Mouse (Mus musculus): ENCODE results near the gene Olfm1.

Olfm1 gene

GRCm38 (mm10) chr2:28228364-28228763 is 35.6 kb downstream of the Olfm1 start:
- in situ Hi-C loops (cut with MseI, MboI) = no loop called here

DNA sequence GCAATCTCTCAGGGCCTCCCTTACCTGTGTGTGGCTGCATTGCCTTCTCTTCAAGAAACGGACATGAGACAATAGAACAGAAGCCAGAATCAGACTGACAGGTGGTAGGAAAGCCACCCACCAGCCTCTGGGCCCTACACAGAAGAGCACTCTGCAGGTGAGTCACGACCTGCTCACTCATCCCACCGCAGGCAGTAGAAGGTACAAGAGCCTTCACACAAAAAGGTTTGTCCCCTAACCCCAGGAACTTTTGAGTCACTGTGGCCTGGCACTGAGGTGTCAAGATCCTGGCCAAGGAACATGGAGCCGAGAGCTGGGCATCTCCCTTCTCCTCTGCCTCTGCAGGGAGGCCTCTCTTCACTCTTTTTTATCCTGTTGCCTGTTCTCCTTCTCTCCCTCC is 42.3 kb downstream of the Olfm1 start:
- in situ Hi-C loops (cut with MseI, MboI) = no loop called here

DNA sequence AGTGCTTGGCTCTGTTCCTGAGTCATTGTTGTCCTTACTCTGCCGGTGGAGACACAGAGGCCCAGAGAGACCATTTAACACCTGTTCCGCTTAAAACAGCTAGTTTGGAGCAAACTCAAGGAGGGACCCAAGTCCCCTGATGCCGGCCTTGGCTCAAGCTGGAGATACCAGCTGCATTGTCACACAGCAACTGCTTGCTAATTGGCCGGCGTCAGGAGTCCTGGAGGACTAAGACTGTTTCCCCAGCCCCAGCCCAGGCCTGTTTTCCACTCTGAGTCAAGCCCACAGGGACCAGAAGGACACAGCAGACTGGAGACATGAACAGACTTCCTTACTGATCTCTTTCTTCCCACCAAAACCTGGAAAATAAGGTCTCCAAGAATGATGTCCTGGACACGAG is 43.7 kb downstream of the Olfm1 start:
- in situ Hi-C loops (cut with MseI, MboI) = no loop called here

GRCm38 (mm10) chr2:28239616-28240015 is 46.8 kb downstream of the Olfm1 start:
- in situ Hi-C loops (cut with MseI, MboI) = no loop called here

DNA sequence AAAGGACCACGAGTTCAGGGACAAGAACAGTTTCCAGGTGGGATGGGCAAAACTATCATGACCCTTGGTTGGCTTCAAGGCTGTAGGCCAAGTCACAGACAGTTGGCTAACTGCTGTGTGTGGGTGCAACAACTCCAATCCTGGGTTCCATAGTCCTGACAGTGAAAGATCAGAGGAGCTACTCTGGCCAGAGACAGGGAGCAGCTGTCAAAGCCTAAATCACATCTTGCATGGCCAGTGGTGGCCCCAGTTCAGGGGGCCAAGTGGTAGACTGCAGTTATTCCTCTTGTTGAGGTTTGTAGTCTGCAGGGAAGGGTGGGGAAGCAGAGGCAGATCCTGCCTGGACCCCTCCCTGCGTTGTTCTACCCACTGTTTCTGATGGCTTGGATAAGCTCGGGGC is 48.1 kb downstream of the Olfm1 start:
- in situ Hi-C loops (cut with MseI, MboI) = no loop called here

GRCm38 (mm10) chr2:28241520-28242221 is 48.9 kb downstream of the Olfm1 start:
- in situ Hi-C loops (cut with MseI, MboI) = no loop called here

DNA sequence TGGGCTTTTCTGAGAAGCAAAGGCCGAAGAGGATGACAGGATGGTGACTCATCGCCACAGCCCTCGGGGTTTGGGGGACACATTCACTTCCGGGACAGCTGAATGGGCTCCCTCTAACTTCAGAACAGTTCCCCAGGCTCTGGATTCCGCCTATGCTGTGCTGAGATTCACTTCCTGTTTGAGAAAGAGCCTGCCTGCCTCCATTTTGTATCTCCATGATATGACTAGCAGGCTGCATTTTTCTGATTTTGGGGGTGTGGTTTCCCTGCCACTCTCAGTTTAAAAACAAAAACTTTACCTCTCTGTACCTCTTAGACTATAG is 49.4 kb downstream of the Olfm1 start:
- in situ Hi-C loops (cut with MseI, MboI) = no loop called here

- in situ Hi-C loops (cut with MseI, MboI) = no loop called here
Measured at GRCm38 (mm10) chr2:28244667-28245395, 52.0 kb downstream of the Olfm1 start.

- in situ Hi-C loops (cut with MseI, MboI) = no loop called here
Measured at GRCm38 (mm10) chr2:28246110-28246653, 53.4 kb downstream of the Olfm1 start.

- in situ Hi-C loops (cut with MseI, MboI) = no loop called here
Measured at GRCm38 (mm10) chr2:28247098-28247497, 54.3 kb downstream of the Olfm1 start.

GRCm38 (mm10) chr2:28252554-28252953 is 59.8 kb downstream of the Olfm1 start:
- in situ Hi-C loops (cut with MseI, MboI) = no loop called here

- in situ Hi-C loops (cut with MseI, MboI) = no loop called here
Measured at GRCm38 (mm10) chr2:28256029-28256428, 63.2 kb downstream of the Olfm1 start.

DNA sequence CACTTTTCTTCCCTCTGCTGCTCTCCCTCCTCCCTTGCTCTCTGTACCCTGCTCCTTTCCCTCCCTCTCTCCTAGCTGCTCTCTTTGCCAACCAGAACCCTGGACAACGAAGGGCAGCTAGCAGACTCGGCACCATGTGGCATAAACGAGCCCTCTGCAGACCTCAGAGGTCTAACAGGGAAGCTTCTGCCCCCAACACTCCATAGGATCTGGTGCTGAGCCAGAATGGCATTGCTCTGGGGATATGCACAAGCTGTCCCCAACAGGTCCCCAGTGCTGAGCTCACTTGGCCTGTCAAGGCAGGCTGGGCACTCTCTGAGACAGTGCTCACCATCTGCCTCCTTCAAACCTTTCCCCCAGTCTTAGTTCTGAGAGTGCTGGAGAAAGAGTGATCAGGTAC is 68.6 kb downstream of the Olfm1 start:
- in situ Hi-C loops (cut with MseI, MboI) = no loop called here

- in situ Hi-C loops (cut with MseI, MboI) = no loop called here
Measured at GRCm38 (mm10) chr2:28267776-28268275, 75.0 kb downstream of the Olfm1 start.

DNA sequence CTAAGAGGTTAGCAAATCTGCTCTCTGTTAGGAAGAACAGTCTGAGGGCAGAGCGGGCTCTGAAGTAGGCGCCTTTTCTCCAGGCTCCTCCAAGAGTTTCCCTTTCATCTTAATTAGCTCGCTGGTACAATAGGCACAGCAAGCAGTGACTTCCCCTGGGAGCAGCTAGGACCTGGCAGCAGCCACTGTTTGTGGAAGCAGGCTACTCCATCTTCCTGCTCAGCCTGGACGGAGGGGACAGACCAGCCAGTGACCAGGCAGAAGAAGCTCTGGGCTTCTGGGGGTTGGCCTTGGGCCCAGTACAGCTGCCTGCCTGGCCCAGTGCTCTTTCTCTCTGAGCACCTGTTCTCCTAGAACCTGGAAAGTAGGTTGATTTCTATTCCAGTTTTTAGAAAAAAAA is 77.8 kb downstream of the Olfm1 start:
- in situ Hi-C loops (cut with MseI, MboI) = no loop called here

DNA sequence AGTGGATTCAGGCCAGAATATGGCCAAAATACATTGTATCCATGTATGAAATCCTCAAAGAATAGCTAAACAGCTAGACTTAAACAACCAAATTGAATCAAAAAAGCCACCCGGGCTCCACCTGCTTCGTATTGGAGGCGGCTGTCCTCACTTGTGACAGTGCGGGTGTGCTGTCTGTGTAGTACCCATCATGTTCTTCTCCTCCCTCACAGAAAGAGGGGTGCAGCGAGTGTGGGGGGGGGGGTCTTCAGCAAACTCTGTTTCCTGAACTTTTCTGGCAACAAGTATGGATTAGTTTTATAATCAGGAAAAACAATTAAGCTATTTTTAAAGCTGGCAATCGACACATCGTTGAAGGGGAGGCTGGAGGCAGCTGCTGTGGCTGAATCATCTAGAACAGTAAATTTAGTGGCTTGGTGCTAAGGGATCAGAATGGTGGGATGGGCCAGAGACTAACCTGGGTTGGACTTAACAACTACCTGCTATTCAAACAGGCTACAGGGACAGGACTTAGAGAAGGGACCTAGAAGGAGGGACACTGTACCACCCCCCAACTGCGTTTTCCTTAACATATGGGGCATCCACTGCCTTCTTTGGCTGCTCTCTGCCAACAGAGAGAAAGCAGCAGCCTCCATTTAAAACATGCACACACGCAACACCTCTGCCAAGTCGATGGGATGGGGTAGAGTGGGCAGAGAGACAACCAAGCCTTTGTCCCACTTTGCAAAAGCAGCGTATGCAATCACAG is 79.6 kb downstream of the Olfm1 start:
- in situ Hi-C loops (cut with MseI, MboI) = no loop called here

GRCm38 (mm10) chr2:28274006-28274405 is 81.2 kb downstream of the Olfm1 start:
- in situ Hi-C loops (cut with MseI, MboI) = no loop called here

DNA sequence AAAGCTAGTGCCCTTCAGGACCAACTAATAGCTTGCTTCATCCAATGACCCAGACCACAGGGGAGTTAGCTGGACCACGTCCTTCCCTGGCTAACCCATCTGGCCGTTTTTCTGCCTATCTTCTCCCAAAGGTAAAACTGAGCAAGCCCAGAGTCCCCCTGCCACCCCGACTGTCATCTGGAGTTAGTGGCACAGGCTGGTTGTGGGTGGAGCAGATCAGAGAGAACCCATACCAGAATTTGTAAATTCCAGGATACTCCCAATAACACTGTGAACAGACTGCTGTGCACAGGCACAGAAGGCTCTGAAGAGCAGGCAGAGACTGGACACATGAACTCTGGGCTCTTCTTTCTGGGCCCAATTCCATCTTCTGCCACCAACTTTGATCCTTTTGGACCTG is 82.6 kb downstream of the Olfm1 start:
- in situ Hi-C loops (cut with MseI, MboI) = no loop called here

DNA sequence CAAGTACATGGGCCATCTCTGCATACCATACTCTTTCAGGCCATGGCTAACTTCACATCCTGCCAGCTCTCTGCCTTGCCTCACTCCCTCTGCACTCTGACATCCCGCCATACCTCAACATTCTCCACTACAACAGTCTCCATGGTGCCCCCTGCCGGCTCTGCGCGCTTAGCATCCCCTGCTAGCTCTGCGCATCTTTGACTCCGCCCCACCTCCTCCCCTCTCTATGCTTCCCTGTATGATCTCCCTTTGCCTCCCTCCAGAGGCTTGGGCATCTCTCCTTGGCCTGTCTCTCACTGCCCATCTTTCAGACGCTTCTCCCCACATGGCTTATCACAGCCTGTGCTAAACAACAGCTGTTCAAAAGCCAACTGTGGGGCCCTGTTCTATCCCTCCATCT is 85.4 kb downstream of the Olfm1 start:
- in situ Hi-C loops (cut with MseI, MboI) = no loop called here

DNA sequence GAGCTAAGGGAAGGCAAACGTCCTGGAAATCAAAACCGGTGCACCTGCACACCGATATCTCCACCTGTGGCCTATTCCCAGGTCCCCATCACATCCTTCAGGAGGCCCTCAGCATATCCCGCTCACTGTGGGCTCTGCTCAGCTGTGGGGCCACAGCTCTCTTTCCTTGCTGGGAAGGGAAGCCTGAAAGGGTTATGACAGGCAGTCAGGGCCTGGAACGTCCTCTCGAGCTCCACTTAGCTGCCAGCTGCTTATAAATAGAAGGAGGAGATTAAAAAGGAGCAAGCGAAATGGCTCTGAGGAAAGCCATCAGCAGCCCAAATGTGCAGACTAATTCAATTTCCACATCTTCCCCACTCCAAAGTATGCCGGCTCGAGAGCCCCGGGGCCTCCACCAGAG is 86.1 kb downstream of the Olfm1 start:
- in situ Hi-C loops (cut with MseI, MboI) = no loop called here
